Mouse (Mus musculus) erythroblast, embryonic 14.5 days (primary cell): Measurements from ENCODE around the gene Dpm1.

Experiments
- GATA1 ChIP-seq: IDR thresholded peaks from 2 replicates; pipeline ENCODE4 v1.6.1; 2012; ENCODE audit warnings: low read length, inconsistent platforms, mixed read lengths
- TAL1 ChIP-seq: IDR thresholded peaks from 3 replicates; pipeline ENCODE4 v1.6.1; 2012; ENCODE audit warnings: low read length, inconsistent platforms, mixed read lengths

DNA sequence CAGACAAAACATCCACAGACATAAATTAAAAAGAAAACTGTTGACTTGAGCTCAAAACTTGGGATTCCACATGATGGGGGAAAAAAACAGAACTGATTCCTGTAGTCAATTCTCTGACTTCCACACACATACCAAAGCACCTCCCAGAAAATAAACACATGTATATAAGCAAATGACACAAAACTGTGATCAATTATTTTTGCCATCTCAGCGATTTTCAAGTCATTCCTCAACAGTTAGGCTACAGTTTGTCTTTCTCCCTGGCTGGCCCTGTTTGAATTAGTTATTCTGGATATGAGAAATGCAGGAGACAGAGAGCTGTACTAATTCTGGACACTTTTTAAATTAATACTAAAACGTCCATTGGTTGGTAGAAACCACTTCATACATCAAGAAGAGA lies 36.7 kb downstream of the Dpm1 start:
- no peak for TF ChIP-seq GATA1
- TF ChIP-seq TAL1 = no peak
